Comparison of ENCODE assay signal across 7 mouse cellular contexts in genomic region chr2:35109141-35109923, GRCm38 (mm10). TPM values are rescaled to one million over a fixed set of nuclear protein-coding genes. Genes with fewer than 3 reads are reported as not detected.
DNase-seq lines count a peak whose midpoint lies in the region; ATAC-seq lines count a peak whose summit lies in the region.

Gene Cntrl (plus strand): TSS chr2:35109492.

- ATAC-seq in intestine, embryonic 15.5 days, result peak; percentile 98

- H3K4me2 ChIP-seq in intestine, embryonic 15.5 days (replicated peaks), result peak within 1 kb of the TSS; percentile 78

- H3K36me3 ChIP-seq in intestine, embryonic 15.5 days, result no peaks in the 10 kb centered on the region
- H3K36me3 ChIP-seq in midbrain, embryonic 10.5 days, result peaks cover 6% of the 10 kb centered on the region

- intact Hi-C loops in left cerebral cortex, postnatal 25 days (cut with DNase I), result loop anchor here (2.0 to 10.0 kb wide), 4 partner anchors 65 to 437 kb away; partner anchors contain the start of gene Fbxw2

- H3K4me3 ChIP-seq in intestine, embryonic 15.5 days (replicated peaks), result peak within 1 kb of the TSS; percentile 91
- H3K4me3 ChIP-seq in midbrain, embryonic 10.5 days, result peak within 1 kb of the TSS; percentile 71

- peak within 1 kb of the TSS; percentile 75 for H3K9ac ChIP-seq in intestine, embryonic 15.5 days

- peak within 1 kb of the TSS; percentile 84 for H3K27ac ChIP-seq in intestine, embryonic 15.5 days
- H3K27ac ChIP-seq in midbrain, embryonic 10.5 days (replicated peaks), result peak within 1 kb of the TSS; percentile 91

- no peaks in the 10 kb centered on the region for H3K9me3 ChIP-seq in intestine, embryonic 15.5 days
- no peaks in the 10 kb centered on the region for H3K9me3 ChIP-seq in midbrain, embryonic 10.5 days (replicated peaks)

- H3K4me1 ChIP-seq in intestine, embryonic 15.5 days (replicated peaks), result 0 out of 2 replicates have a peak, but pooled peaks cover 3% of the 10 kb centered on the region
- H3K4me1 ChIP-seq in midbrain, embryonic 10.5 days, result peaks cover 14% of the 10 kb centered on the region

- peak; percentile 96 to 99 for DNase-seq in adrenal gland, adult (ENCODE audit: inconsistent age in 2 of 2, low spot score in 1 of 2)
- peak; percentile 95 for DNase-seq in embryo, embryonic 10.5 days (ENCODE audit: low spot score)
- peak; percentile 93 for DNase-seq in gastrocnemius, postnatal 25 days
- DNase-seq in left cerebral cortex, postnatal 25 days (ENCODE audit: low spot score in 2 of 2), result peak; percentile 93
- DNase-seq in midbrain, embryonic 10.5 days (ENCODE audit: low spot score), result peak; percentile 95
- DNase-seq in right cerebral cortex, postnatal 4 days, result peak; percentile 94

- no peaks in the 10 kb centered on the region for H3K27me3 ChIP-seq in intestine, embryonic 15.5 days (replicated peaks)
- H3K27me3 ChIP-seq in midbrain, embryonic 10.5 days (ENCODE audit: low read depth, poor library complexity, severe bottlenecking), result peaks cover 6% of the 10 kb centered on the region; the same call in 1 of the 2 replicates

- under 1% methylated on average over 61 of the region's 62 CpGs for WGBS in intestine, embryonic 15.5 days
- under 1% methylated on average over 62 of the region's 62 CpGs for WGBS in midbrain, embryonic 10.5 days

RNA-seq across cellular contexts. Expression of gene Cntrl, which starts in this region (rescaled TPM):
- total RNA-seq in gastrocnemius, postnatal 25 days (2021), result 1 to 10 TPM; 5.4 to 7.5 TPM
- polyA plus RNA-seq in intestine, embryonic 15.5 days (2015; fragmentation: Nextera tagmentation; extraction: Ambion mirVana), result 20.0 and 21.3 TPM in 2 replicates
- total RNA-seq in left cerebral cortex, postnatal 25 days (2021), result 1 to 10 TPM; 7.1 to 8.6 TPM
- polyA plus RNA-seq in midbrain, embryonic 10.5 days (2016; fragmentation: Nextera tagmentation; extraction: Ambion mirVana), result 26.7 and 33.5 TPM in 2 replicates

Comparison
In these comparisons a context has a peak if more than half of its experiments do, and no peak if none do; other contexts are left out.
1. Peak in every context shown above with its lines: DNase-seq, ATAC-seq, H3K4me3 ChIP-seq and H3K27ac ChIP-seq.